Mouse (Mus musculus) frontal cortex, adult 2 months (tissue): ENCODE measurements around the gene Add1. TPM values are rescaled to one million over a fixed set of nuclear protein-coding genes. Genes with fewer than 3 reads are reported as not detected.

Experiments
- DNase-seq, 2 experiments: peaks; one replicate each; pipeline ENCODE4 v3.0.0; 2022; ENCODE audit warnings: low spot score in 1 of 2; ENCODE audit errors: extremely low spot score in 1 of 2
- polyA plus RNA-seq: library from polyadenylated mRNA; depleted of rRNA; stranded (reverse); fragments of >200 nt; gene quantifications from 2 replicates; pipeline ENCODE4 v1.2.3, GENCODE M21; 2012; rRNA removed

The Add1 gene
- 331 and 332 TPM in 2 replicates for polyA plus RNA-seq

DNA sequence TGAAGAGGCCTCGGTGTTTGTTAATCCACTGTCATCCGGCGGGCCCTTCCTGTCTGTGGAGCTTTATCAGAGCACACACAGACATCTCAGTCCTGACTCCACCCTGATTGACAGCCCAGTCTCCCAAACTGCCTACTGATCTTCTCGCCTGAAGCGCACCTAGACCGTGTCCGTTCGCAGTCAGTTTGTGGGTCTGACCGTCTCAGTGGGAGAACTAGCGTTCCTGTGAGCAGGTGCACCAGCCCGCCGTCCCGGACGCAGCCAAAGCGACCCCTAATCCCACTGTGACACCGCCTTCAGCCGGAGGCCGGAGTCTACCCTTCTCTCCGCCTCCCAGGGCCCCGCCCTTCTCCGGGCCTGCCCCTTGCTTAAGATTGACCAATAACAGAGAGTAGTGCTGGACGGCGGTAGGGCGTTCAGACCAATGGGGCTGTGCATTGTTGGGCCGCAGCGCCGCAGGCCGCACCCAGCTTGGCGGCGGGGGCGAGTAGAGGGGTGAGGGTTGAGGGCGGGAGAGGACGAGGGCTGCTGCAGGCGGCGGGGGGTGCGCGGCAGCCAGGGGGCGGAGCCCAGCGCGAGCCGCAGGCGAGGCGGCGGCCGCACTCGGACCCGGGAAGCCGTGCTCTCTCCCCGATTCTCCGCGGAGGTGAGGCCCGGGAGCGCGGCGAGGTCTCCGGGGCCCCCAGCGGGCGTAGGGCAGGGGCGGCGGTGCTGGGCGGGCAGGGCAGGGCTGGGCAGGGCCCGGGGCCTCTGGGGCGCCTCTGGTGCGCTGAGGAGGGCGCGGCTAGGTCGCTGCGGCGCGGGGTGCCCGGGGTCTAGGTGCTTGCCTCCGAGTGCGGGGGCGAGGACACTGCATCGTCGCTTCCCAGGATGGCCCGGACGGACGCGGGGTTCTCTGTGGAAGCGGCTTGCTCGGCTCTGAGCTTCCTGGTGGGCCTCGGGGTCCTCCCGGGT lies at the start of gene Add1:
TSS of gene Add1 (plus strand) at position 397 of the 954 bp plus-strand sequence.
- peak; percentile 96 to 99 for DNase-seq

DNA sequence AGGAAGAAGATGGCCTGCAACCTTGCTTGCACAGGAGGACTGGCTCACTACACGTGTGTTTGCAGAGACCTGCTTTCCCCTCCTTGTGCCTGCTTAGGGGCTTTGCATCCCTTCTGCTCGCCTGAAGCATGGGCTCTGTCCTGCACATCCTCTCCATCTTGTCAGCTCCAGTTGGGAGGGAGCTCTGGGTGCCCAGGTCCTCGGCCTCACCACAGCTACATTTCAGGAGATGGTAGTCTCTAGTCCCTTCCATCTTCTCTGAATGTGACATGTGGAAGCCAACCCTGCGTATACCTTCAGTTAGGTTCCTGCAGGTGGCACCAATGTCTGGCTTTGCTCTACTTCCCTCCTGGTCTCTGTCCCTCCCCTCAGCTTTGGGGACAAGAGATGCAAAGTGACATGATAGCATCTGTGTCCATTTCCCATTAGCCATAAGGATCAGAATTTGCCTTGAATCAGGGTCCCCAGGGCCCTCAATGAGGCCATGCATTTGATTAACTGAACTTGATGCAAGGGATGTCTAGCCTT lies 49.4 kb upstream of the Add1 start:
- no peak for DNase-seq

DNA sequence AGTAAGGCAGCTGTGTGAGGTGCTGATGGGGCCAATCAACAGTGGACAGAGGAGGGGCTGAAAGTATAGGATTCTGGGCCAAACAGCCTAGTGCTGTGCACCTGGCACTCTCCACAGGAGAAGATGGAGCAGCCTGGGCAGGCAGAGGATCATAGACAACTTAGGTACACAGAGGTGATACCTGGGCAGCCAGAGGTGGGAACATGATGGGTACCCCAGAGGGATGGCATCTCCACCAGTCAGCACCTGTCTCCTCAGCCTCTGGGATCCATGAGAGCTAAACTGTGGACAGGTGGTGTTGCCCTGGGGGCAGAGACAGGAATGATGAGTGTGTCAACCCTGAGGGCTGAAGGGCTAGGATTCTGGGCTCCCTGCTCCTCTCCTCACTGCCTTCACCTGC lies 49.0 kb upstream of the Add1 start:
- no peak for DNase-seq

DNA sequence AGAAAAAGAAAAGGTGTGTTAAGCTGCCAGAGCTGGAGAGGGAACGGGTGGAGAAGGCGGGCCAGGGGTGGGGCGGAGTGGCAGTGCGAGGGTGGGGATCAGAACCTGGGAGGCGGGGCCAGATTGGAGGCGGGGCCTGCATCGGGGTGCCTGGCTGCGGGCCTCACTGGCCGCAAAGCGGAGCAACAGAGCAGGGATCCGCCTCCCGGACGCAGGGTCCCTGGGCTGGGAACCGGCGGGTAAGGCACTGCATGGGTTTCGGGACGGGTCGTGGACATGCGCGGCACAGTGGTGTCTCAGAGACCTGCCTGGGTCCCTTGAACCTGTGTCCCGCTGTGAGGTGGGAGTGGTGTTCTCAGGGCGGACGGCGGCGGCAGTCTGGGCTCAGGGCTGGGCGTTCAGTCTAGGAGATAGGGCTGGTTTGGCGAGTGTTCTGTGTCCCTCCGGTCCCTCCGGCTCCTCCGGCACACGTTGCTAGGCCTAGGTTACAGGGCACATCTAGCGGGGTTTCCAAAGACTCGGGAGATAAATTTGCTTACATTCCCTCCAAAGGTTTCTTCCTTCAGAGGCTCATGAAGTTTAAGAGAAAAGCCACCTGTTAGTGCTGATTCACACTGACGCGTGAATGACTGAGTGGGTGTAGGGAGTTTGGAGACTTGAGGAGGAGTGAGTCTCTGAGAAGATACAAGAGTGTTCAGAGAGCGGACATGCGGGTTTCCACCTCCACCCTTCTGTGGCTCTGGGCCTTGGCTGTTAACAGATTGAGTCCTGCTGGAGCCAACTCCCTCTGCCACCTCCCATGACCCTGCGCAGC lies 47.6 kb upstream of the Add1 start, which contains the start of gene Sh3bp2:
TSS of gene Sh3bp2 (plus strand) at position 176 of the 814 bp plus-strand sequence.
- DNase-seq: peak in 1 of 2 experiments; percentile 83

DNA sequence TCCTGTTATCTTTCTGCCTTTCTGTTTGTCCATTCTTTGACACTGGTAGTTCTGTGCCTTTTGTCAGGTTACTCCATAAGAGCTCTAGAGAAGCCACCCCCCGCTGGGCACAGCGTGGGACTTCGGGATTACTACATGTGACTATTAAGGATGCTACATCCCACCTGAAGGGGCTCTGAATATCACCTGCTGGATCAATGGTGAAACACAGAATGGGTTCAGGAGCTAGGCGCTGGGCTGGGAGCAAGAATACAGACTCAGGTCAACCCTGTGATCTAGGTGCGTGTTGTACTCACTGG lies 47.0 kb upstream of the Add1 start:
- no peak for DNase-seq

DNA sequence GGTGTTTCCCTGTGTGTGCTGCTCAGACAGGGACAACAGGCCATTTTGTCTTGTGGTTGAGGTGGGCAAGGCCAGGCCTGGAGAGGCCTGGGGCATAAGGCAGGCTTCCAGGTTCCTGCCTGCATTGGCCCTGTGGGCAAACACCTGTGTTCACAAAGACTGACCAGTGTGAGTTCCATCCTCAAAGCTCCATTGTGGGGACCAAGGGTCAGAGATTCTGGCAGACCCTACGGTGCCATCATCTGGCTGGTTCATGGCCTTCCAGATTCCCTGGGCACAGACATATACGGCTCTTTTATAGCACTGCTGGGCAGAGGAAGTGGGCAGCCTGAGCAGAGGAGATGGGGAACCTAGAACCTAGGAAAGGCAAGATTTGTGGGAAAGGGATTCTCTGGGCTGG lies 46.1 kb upstream of the Add1 start:
- DNase-seq: no peak

DNA sequence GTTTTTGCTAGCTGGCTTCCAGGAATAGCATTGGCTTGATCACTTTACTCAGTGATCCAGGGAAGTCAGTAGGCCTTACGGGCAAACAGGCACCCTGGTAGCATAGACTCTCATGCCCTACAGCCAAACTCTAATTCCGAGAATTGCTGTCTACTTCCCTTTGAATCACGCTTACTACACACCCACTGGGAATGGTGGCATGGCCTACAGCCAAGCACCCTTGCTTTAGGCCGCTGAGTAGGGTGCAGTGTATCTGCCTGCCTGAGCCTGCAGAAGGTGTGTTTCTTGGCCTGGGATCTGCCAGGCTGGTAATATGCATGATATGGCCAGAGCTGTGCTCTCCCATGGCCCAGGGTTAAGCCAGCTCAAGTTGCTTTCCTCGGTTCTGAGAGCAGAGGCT lies 44.7 kb upstream of the Add1 start:
- no peak for DNase-seq

DNA sequence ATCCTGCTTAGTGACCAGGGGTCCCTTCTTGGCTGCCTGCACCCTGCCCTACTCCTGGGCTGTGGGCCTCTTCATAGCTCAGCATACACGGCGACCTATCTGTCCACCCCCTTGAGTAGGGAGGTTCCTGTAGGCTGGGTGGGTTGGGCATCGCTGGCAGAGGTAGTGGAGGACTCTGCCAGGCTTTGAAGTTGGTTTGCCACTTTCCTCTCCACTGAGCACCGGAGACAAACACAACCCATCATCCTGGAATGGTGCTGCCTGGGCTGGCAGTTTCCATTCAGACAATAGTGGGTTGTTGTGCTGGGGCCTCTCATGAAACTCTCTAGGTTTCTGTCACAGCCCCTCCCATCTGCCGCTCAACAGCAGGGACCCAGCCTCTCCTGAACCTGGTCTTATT lies 43.3 kb upstream of the Add1 start:
- no peak for DNase-seq

DNA sequence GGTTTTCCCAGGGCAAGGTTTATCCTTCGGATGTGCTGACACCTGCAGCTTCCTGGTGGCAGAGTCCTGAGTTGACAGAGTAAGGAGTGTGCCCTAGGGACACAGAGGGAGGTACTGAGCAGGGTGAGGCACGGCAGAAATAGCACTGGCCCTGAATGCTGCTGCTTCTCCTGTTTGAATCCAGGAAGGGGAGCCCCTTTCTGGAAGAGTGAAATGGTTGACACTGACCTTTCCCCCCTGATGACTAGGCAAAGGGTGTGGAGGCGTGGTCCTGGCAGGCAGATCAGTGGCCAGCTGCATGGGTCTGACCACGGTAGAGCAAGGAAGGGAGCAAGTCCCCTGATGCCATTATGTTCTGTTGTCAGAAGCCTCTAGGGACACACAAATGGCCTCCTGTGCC lies 42.8 kb upstream of the Add1 start:
- no peak for DNase-seq

DNA sequence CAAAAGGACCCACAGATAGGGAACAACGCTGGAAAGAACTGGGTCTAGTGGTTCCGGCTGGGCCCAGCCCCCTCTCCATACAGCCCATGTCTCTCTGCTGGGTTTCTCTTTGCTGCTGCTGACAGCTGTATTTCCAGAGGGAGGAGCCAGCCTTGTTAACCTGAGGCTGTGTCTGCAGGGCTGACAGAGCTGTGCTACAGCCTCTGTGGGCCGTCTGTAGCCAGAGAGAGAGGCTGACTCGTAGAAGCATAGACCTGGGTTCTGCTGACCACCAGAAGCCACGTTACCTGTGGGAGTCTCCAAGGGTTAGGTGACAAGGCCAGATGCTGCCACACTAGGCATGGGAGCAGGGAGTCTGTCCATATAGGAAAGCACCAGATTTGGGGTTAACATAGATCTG lies 40.4 kb upstream of the Add1 start:
- no peak for DNase-seq

DNA sequence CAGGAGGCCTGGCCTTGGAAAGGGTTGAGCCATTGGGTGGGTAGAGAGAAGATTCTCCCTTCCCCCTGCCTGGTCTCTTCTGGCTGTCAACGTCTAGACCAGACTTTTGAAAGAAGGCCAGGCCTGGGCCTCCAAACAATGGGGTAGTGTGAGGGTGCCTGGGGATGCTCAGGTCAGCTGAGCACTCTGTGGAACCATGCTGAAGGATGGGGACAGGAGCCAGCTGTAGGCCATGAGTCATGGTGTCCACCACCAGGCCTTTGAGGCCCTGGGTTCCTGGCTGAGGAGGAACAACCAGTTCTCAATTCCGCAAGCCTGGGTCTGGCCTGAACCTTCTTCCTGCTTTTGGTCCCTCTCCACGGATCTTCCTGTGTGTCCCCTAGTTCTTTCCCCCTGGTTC lies 39.6 kb upstream of the Add1 start:
- DNase-seq: peak in 1 of 2 experiments; percentile 47

DNA sequence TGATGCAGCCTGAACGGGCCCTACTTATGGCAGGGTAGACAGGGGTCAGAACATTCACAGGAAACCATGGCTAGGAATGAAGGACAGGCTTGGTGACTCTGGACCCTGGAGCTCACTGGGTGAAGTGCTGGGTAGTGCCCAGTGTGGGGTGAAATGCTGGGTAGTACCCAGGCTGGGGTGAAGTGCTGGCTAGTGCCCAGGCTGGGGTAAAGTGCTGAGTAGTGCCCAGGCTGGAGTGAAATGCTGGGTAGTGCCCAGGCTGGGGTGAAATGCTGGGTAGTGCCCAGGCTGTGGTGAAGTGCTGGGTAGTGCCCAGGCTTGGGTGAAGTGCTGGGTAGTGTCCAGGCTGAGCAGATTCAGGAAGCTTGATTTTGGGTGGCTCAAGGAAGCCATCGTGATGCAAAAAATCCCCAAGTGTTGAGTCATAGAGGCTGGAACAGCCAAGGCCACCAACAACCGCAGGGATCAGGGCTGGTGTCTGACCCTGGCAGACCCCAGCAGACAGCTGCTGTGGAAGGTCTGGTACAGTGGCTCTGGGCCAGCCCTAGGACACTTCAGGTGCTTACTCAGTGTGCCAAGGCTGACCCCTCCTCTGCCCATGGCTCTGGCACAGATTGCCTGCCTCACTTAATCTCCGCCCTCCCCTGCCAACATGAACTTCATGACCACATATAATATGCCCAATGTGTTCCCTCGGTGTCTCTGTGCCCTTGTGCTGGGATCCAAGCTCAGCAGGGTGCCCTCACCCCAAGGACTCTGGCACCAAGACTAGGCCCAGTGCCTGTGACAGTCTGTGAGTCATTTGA lies 38.5 kb upstream of the Add1 start:
- DNase-seq: no peak

DNA sequence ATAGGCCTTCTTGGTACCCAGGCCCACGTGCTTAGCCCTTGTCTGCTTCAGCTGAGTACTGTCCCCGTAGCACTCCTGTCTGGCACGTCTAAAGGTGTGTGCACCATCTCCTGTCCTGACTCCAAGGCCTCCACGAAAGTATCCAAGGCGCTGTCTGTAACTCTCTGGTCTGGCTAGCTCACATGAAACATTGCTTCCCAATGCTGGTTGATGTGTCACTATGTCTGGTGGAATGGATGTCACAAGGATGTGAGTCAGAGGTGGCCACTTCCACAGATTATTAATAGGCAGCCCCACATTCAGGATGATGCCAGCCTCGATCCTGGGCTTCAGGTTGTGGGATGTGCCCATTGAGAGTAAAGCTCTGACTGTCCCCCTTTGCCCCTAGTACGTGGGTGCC lies 37.6 kb upstream of the Add1 start:
- DNase-seq: no peak

DNA sequence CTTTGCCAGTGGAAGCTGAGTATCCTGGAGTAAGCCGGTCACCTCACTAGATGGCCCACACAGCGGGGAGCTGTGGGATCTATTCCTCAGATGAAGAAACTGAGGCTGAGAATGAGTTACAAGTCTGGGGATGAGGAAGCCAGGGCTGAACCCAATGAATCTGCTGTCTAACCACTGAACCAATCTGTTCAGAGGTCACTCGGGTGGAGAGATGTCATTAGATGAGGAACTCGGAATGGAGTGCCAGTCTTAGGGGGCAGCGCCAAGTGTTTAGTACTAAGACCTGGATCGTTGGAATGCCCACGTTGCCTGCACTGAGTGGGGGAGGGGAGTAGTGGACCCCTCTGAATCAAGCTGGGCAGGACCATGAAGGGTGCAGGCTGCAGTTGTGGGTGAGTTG lies 35.4 kb upstream of the Add1 start:
- no peak for DNase-seq

DNA sequence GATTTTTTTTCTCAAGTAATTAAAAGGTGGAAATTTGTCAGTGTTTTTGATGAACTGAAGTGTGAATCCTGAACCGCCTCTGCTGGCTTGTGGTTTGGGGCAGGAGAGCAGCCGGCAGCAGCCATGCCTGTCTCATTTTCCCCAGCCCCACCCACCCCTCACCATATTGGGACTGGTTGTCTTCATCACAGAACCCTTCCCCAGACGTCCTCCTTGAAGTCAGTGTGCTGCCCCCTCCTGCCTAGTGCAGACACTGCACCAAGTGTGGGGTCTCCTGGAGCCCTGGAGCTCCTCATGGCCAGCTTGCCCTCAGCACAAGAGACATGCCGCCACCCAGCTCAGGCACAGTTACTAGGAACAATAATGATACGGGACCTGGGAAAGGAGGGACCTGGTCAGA lies 34.9 kb upstream of the Add1 start:
- no peak for DNase-seq

DNA sequence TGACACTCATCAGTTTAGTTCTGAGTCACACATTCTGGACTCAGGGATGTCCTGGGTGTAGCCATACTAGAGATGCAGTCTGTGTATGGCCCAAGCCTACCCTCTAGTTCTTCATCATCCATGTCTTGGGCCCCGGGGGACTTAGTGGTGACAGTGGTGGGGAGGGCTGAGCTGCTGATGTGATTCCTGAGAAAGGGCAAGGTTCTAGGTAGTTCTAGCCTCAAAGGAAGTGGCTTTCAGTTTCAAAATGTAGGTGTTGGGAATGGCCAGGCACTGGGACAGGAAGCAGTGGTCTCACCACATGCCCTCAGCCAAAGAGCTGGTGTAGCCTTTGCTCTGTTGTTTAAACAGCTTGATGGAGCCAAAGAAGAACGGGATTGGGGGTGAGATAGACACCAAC lies 34.3 kb upstream of the Add1 start:
- no peak for DNase-seq

DNA sequence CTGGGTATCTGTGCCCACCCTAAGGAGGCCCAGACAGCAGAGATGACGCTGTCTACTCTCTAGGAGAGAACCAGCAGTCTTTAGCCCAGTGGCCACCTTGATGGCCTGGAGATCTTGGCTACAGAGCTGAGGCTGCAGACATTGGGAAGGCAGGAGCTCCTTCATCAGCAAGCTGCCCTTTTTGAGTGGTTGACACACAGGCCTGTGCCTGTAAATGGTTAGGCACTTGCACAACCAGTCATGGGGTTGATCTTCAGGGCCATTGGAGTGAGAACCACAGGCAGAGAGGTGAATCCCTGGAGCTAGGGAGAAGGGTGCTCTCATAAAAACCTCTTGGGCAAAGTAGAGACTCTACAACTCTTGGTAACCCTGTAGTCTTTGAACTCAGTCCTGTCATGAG lies 31.3 kb upstream of the Add1 start:
- no peak for DNase-seq

DNA sequence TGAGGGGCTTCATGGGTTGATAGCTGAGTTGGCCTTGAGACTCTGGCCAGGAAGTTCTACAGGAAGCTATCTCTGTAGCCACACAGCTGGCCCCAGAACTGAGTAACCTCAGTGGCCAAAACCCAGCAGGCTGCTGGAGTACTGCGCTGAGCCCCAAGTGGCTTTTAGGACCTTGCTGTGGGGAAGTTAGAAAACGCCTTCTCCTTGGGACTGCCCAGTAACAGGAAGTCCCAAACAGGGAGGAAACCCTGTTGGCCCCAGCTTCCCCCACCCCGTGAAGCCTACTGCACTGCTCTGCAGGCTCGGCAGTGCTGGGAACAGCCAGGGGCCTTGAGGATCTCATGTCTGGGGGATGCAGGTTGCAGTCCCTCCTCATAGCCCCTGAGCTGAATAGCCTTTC lies 30.4 kb upstream of the Add1 start:
- DNase-seq: no peak

DNA sequence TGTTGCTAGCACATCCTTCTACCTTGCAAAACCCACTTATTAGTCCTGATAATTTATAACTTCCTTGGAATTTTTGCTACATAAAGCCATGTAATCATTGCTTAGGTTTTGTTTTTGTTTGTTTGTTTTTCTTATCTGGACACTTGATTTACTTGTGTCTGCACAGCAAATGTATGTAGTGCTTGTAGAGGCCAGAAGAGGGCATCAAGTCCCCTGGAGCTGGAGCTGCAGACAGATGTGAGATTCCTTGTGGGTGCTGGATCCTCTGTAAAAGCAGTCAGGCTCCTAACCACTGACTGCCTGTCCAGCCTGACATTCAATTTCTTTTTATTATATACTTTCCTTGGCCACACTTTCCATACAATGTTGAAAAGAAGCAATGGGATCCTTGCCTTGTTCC lies 26.1 kb upstream of the Add1 start:
- peak in 1 of 2 experiments; percentile 38 for DNase-seq

DNA sequence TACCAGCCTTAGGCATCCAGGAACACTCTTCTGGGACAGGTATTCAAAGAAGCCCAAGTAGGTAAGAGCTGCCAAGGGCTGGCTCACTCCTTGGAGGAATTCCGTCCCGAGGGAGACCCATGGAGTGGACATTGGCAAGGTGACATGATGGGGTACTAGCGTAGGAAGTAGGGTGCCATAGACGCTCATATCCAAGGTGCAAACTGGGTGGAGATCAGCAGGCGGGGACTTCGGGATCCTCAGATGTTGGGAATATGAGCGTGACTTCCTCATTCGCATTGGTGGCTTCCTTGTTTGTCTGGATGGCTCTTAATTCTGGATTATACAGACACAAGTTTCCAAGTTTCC lies 24.4 kb upstream of the Add1 start:
- no peak for DNase-seq
